Mouse (Mus musculus) stomach, postnatal 0 days (tissue): ENCODE measurements around the gene Zfp593. TPM values are rescaled to one million over a fixed set of nuclear protein-coding genes. Genes with fewer than 3 reads are reported as not detected.

Source experiments
- ATAC-seq: fragments of 200-750 bp; cut with Nextera tagmentation; 2 replicates; pipeline ENCODE4 v1.8.0; 2017; ENCODE audit not compliant: low FRiP score, low TSS enrichment
- DNase-seq: peaks from one replicate; pipeline ENCODE4 v3.0.0-alpha.2; 2016; ENCODE audit warnings: low spot score
- H3K27ac ChIP-seq: fragments of 300-500 bp; sonication (generic); replicated peaks from 2 replicates; pipeline ENCODE4 v1.5.1; 2014; ENCODE audit warnings: mild to moderate bottlenecking, control low read depth
- H3K27me3 ChIP-seq: fragments of 300-500 bp; sonication (generic); 2 replicates; pipeline ENCODE4 v1.6.1; 2014; ENCODE audit warnings: low read length; ENCODE audit not compliant: control insufficient read depth, insufficient read depth
- H3K36me3 ChIP-seq: fragments of 300-500 bp; sonication (generic); 2 replicates; pipeline ENCODE4 v1.6.1; 2014; ENCODE audit warnings: low read length, mixed read lengths; ENCODE audit not compliant: control insufficient read depth, insufficient read depth
- H3K4me1 ChIP-seq: fragments of 300-500 bp; sonication (generic); replicated peaks from 2 replicates; pipeline ENCODE4 v1.6.1; 2014; ENCODE audit warnings: antibody characterized with exemption; ENCODE audit not compliant: control insufficient read depth, insufficient read depth
- H3K4me2 ChIP-seq: fragments of 300-500 bp; sonication (generic); replicated peaks from 2 replicates; pipeline ENCODE4 v1.6.1; 2014; ENCODE audit warnings: low read depth, mild to moderate bottlenecking, control low read depth, moderate library complexity
- H3K4me3 ChIP-seq: fragments of 300-500 bp; sonication (generic); 2 replicates; pipeline ENCODE4 v1.5.1; 2014; ENCODE audit warnings: low read depth, low read length, control low read depth
- H3K9ac ChIP-seq: fragments of 300-500 bp; sonication (generic); 2 replicates; pipeline ENCODE4 v1.6.1; 2014; ENCODE audit warnings: mild to moderate bottlenecking, low read length, control low read depth, mixed read lengths
- H3K9me3 ChIP-seq: fragments of 300-500 bp; sonication (generic); 2 replicates; pipeline ENCODE4 v1.6.1; 2016; ENCODE audit warnings: low read length; ENCODE audit not compliant: control insufficient read depth
- CTCF ChIP-seq: IDR thresholded peaks from 2 replicates; pipeline ENCODE4 v1.5.1; 2016; ENCODE audit warnings: antibody characterized with exemption, low read depth, mild to moderate bottlenecking, moderate library complexity
- EP300 ChIP-seq: optimal IDR thresholded peaks from 2 replicates; pipeline ENCODE3; 2016; ENCODE audit warnings: antibody characterized with exemption
- WGBS: fragments of 180-500 bp; shearing (Covaris S2); extraction: QIAGEN DNeasy Blood & Tissue Kit; methylation state at CpG from one replicate; pipeline ENCODE4 v1.1.7; 2014; 5-methylcytosine and 5-hydroxymethylcytosine counted together
- polyA plus RNA-seq: library from polyadenylated mRNA; unstranded; fragments of >200 nt; fragmentation: Nextera tagmentation; extraction: Ambion mirVana; gene quantifications from 2 replicates; pipeline ENCODE4 v1.2.1, GENCODE M21; 2015

Gene Zfp593
- polyA plus RNA-seq, 1 experiment from 2014 or later = 12.6 TPM

DNA sequence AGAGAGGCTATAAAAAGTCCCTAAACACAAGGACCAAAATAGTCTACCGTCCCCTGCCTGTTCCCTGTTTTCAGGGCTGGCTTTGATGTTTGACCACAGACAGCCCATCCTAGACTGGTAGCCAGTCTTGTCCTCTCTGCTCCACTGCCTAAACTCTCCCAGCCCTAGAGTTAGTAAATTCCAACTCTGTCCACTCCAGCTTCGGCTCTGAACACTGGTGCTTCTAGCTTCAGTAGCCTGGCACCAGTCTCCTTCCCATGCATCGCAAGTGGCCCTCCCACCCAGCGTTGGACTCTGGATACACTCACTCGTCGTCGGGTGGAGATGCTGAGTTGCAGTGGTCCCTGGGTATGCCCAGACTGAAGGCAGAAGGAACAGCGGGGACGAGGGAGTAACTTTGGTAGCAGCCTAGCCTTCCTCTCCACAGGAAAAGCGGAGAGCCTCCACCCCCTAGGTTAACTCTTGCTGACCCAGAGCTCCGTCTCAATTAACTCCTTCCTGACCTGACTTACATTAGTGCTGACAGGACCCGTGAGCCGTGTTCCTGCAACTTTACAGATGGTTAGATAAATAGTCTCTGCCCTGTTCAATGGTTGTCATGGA, 8.4 kb upstream of the Zfp593 start, which contains the start of gene Grrp1:
Gene Grrp1, minus strand, starts transcription at position 385 of the 603 bp plus-strand sequence.
- DNase-seq = no peak
- Histone ChIP-seq H3K27me3 (peaks cover 11% of the 10 kb centered on the region; the same call in 1 of the 2 replicates), H3K27ac (peak within 1 kb of the TSS; percentile 40; the same call in 1 of the 2 replicates)

DNA sequence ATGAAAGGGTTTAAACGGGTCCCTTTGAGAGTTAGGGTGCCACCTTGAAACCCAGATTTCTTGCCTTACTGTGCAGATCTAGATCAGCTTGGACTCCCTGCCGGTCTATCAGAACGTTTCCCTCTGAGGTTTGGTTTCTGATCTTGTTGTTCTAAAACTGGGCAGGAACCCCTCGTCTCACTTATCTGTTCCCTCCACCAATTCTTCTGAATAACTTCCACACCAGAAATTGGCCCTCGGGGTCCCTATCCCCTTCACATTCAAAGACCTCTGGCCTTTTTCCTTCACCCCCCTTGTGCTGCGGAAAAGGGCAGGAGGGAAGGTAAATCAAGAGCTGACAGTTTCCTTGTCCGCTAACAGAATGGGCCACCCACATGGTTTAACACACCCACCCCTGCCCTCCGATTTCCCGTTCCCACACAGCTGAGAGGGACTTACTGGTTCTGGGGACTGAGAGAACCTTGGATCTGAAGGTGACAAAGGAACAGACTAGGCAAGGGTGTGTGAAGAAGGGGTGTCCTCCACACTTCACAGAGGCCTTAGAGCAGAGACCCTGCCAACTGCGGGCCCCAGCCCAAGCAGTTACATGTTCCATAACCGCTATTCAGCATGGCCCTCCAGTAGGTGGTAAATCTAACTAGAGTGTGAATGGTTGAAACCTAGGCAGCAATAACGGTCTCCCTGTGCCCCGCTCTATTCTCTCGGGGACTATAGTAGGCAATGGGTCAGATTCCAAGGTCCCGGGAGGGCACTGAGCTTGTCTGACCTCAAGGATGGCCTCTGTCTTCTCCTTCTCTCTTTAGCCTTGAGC, 7.7 kb upstream of the Zfp593 start:
- peak overlapping the region; percentile 27 for H3K4me3 ChIP-seq
- TF ChIP-seq EP300 (no peak), CTCF (no peak)
- 0 out of 2 replicates have a peak, but pooled peaks cover 2% of the 10 kb centered on the region for H3K4me1 ChIP-seq
- H3K9me3 ChIP-seq = no peaks in the 10 kb centered on the region
- 34% methylated on average over 15 of the region's 15 CpGs for WGBS
- H3K27ac ChIP-seq = peak overlapping the region; percentile 40; the same call in 1 of the 2 replicates
- no peaks in the 10 kb centered on the region for H3K36me3 ChIP-seq
- H3K4me2 ChIP-seq = peak overlapping the region; percentile 37
- 0 out of 2 replicates have a peak overlapping the region, but pooled peaks have one; percentile 23 for H3K9ac ChIP-seq
- H3K27me3 ChIP-seq = peaks cover 11% of the 10 kb centered on the region; the same call in 1 of the 2 replicates
- no peak for ATAC-seq
- DNase-seq = no peak

More for the DNA sequence above, 8.4 kb upstream of the Zfp593 start, which contains the start of gene Grrp1:
- Histone ChIP-seq H3K4me2 (peak within 1 kb of the TSS; percentile 37), H3K36me3 (no peaks in the 10 kb centered on the region), H3K4me3 (peak within 1 kb of the TSS; percentile 27), H3K9ac (0 out of 2 replicates have a peak within 1 kb of the TSS, but pooled peaks have one; percentile 23), H3K4me1 (0 out of 2 replicates have a peak, but pooled peaks cover 2% of the 10 kb centered on the region), H3K9me3 (no peaks in the 10 kb centered on the region)
- no peak for TF ChIP-seq CTCF
- TF ChIP-seq EP300 = no peak
- no peak for ATAC-seq
- 3% methylated on average over 13 of the region's 13 CpGs for WGBS

DNA sequence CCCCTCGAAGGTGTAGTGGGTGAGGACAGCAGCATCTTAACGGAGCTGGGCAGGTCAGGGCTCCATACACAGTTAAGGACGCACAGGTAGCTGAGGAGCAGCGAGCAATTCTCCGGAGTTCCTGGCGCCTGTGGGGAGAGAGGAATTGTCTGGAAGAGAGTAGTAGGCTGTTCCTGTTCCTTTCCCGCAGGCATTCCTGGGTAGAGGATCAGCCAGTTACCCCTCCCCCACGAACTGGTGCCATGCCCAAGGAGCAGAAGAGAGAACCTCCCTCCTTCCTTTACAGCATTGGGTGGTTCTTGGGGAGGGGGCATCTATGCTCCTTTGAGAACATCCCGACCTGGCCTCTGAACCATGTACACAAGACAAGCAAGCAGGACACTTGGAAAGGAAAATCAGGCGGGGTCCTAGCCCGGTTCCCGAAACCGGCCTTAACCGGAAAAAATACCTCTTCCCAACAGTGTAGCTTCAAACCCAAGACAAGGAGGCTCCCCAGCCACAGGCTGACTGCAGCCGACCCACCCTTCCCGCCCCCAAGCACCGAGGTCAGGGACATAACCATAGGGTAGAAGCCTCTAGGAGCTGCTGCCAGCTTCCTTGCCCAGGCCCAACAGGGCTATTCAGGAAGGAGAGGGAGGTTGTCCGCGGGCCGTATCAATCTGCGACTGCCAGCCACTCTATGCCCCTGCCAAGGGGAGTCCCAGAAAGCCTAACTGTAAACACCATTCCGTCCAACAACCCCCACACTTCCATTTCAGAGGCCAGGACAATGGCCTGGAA, 6.9 kb upstream of the Zfp593 start:
- Histone ChIP-seq H3K4me1 (0 out of 2 replicates have a peak, but pooled peaks cover 2% of the 10 kb centered on the region), H3K4me2 (peak overlapping the region; percentile 82), H3K9me3 (no peaks in the 10 kb centered on the region), H3K9ac (peak overlapping the region; percentile 47; the same call in 1 of the 2 replicates), H3K27me3 (peaks cover 11% of the 10 kb centered on the region; the same call in 1 of the 2 replicates), H3K27ac (0 out of 2 replicates have a peak overlapping the region, but pooled peaks have one; percentile 18), H3K36me3 (no peaks in the 10 kb centered on the region), H3K4me3 (peak overlapping the region; percentile 42)
- WGBS = 30% methylated on average over 22 of the region's 22 CpGs
- ATAC-seq (no peak), DNase-seq (no peak)
- TF ChIP-seq EP300 (no peak), CTCF (no peak)

DNA sequence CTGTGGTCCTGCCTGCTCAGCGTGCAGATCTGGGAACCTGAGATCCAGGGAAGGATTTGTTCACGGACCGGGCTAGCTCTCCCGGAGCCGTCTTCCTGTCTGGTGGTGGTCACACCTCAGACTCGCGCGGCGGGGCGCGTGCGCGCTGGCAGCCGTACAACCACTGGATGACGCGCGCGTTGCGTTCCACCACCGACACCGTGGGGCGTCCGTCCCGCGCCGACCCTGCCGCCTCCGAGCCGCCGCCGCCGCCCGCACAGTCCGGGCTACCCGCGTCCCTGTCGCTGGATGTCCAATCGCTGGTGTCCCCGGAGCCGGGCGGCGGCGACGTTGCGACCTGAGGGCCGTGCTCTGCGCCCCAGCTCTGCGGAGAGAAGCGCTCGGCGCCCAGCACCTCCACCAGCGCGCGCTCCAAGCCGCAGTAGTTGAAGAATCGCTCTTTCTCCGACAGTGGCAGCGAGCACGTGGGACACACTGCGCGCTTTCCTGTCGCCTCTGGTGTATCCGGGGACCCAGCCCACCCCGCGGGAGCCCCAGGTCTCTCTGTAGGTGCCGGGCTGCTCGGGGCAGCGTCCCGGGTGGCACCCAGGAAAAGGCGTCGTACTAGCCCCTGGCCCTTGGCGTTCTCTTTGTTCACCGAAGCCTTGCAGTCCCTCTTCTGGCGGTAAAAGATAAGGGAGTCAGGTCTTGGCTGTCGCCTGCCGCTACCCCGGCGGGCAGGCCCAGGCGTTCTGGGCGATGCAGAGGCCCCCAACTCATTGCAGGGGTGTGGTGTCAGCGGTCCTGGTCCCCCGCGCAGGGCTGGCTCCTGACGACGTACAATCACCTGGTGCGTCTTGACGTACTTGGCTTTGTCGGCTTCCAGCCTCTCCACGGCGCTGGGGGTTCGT, 6.1 kb upstream of the Zfp593 start:
- H3K27me3 ChIP-seq = peaks cover 11% of the 10 kb centered on the region; the same call in 1 of the 2 replicates
- no peak for ATAC-seq
- 0 out of 2 replicates have a peak overlapping the region, but pooled peaks have one; percentile 13 for H3K27ac ChIP-seq

More for the DNA sequence above, 6.1 kb upstream of the Zfp593 start:
- Histone ChIP-seq H3K36me3 (no peaks in the 10 kb centered on the region), H3K9me3 (no peaks in the 10 kb centered on the region), H3K4me1 (0 out of 2 replicates have a peak, but pooled peaks cover 2% of the 10 kb centered on the region), H3K4me3 (peak overlapping the region; percentile 42), H3K9ac (peak overlapping the region; percentile 47), H3K4me2 (peak overlapping the region; percentile 82)
- DNase-seq = peak; percentile 49
- 1% methylated on average over 87 of the region's 91 CpGs for WGBS
- TF ChIP-seq CTCF = no peak
- no peak for TF ChIP-seq EP300
